Mouse (Mus musculus) thymus, postnatal 4 days (tissue): Measurements from ENCODE around the gene Tasp1.
"Not testable (repeated sequence)": the region's sequence is repeated elsewhere in the genome, so short reads cannot be mapped to it uniquely, and the experiment has no call there.

Experiments
- DNase-seq: peaks from one replicate; pipeline ENCODE4 v3.0.0; 2021

Tasp1 gene

GRCm38 (mm10) chr2:139878052-139878621, 188.5 kb downstream of the Tasp1 start:
- DNase-seq: no peak

- no peak for DNase-seq
Measured at GRCm38 (mm10) chr2:139875876-139876275, 190.7 kb downstream of the Tasp1 start.

GRCm38 (mm10) chr2:139874173-139874572, 192.4 kb downstream of the Tasp1 start:
- no peak for DNase-seq

GRCm38 (mm10) chr2:139873762-139874161, 192.8 kb downstream of the Tasp1 start:
- no peak for DNase-seq

GRCm38 (mm10) chr2:139869071-139869470, 197.5 kb downstream of the Tasp1 start:
- DNase-seq: not testable (repeated sequence)

GRCm38 (mm10) chr2:139863396-139863795, 203.2 kb downstream of the Tasp1 start:
- DNase-seq: not testable (repeated sequence)

GRCm38 (mm10) chr2:139860133-139860494, 206.5 kb downstream of the Tasp1 start:
- no peak for DNase-seq

- no peak for DNase-seq
Measured at GRCm38 (mm10) chr2:139859424-139860132, 207.0 kb downstream of the Tasp1 start.

- no peak for DNase-seq
Measured at GRCm38 (mm10) chr2:139849621-139850020, 217.0 kb downstream of the Tasp1 start.

- no peak for DNase-seq
Measured at GRCm38 (mm10) chr2:139841359-139841758, 225.2 kb downstream of the Tasp1 start.

- no peak for DNase-seq
Measured at GRCm38 (mm10) chr2:139840941-139841340, 225.7 kb downstream of the Tasp1 start.

GRCm38 (mm10) chr2:139821589-139822378, 244.8 kb downstream of the Tasp1 start:
- no peak for DNase-seq

- no peak for DNase-seq
Measured at GRCm38 (mm10) chr2:139817275-139817674, 249.3 kb downstream of the Tasp1 start.

- DNase-seq: no peak
Measured at GRCm38 (mm10) chr2:139807887-139808286, 258.7 kb downstream of the Tasp1 start.

- DNase-seq: no peak
Measured at GRCm38 (mm10) chr2:139804041-139804440, 262.6 kb downstream of the Tasp1 start.

GRCm38 (mm10) chr2:139792345-139793120, 274.1 kb downstream of the Tasp1 start:
- no peak for DNase-seq

GRCm38 (mm10) chr2:139788658-139789057, 277.9 kb downstream of the Tasp1 start:
- DNase-seq: no peak

- no peak for DNase-seq
Measured at GRCm38 (mm10) chr2:139784946-139785345, 281.7 kb downstream of the Tasp1 start.

- no peak for DNase-seq
Measured at GRCm38 (mm10) chr2:139784465-139784864, 282.1 kb downstream of the Tasp1 start.
